Mouse (Mus musculus): Measurements from ENCODE around the gene Zfp827.

DNA sequence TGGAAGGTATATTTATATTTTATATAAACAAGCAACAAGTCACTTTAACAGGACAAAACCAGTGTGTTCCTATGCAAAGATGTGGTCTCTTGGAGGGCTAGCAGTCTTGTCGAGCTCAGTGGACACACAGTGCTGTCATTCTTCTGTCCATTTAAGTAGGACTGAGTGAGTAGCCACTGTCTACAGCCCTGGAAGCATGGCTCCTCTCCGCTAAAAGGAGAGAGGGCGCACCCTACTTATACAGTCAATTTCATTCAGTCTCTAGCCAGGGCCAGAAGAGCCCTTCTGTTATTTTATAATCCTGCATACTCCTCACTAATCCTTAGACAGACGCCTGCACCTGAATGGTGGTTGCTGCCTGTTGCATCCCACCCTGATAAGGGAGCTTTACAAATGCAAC lies 74.5 kb downstream of the Zfp827 start:
- TF ChIP-seq CTCF (IDR thresholded peaks at IDR 0.05; ENCODE audit: low read depth, low read length) (no peak), POLR2A (IDR thresholded peaks at IDR 0.05; ENCODE audit: insufficient read depth, low read length) (no peak)
